Mouse (Mus musculus) megakaryocyte, embryonic 14.5 days (primary cell): ENCODE data around the gene Pabpn1.

ENCODE experiments used
- FLI1 ChIP-seq: IDR thresholded peaks from 2 replicates; pipeline ENCODE4 v1.6.1; 2012; ENCODE audit warnings: low read length, inconsistent platforms, mixed read lengths
- GATA1 ChIP-seq: IDR thresholded peaks from 3 replicates; pipeline ENCODE4 v1.6.1; 2012; ENCODE audit warnings: mixed read lengths, low read length, inconsistent platforms, borderline replicate concordance

GRCm38 (mm10) chr14:54843461-54843860, 48.8 kb upstream of the Pabpn1 start:
- TF ChIP-seq GATA1 = no peak
- TF ChIP-seq FLI1 = no peak
